Comparison of ENCODE assay signal across 22 mouse cellular contexts in genomic region chr6:86543869-86544268, GRCm38 (mm10). TPM values are rescaled to one million over a fixed set of nuclear protein-coding genes. Genes with fewer than 3 reads are reported as not detected.
DNase-seq lines count a peak whose midpoint lies in the region; ATAC-seq and TF ChIP-seq lines count a peak whose summit lies in the region.
"Had no signal": no experiment of that assay in that cellular context is flagged by ENCODE, and none has a peak within 500 bp of the region (broad histone marks: within the 10 kb centered on the region; RNA-seq: fewer than 3 reads in every experiment).

No protein-coding gene starts in this region.

- H3K4me2 ChIP-seq in liver, embryonic 12.5 days: no peak overlapping the region
- no peak overlapping the region for H3K4me2 ChIP-seq in liver, embryonic 11.5 days
- H3K4me2 ChIP-seq in CH12.LX (ENCODE audit: insufficient read depth, low read depth, poor library complexity, severe bottlenecking): no peak overlapping the region
- H3K4me2 ChIP-seq: embryonic facial prominence, embryonic 12.5 days; forebrain, embryonic 13.5 days; forebrain, embryonic 15.5 days had no signal

- peaks cover 58% of the 10 kb centered on the region for H3K36me3 ChIP-seq in liver, embryonic 12.5 days
- H3K36me3 ChIP-seq in liver, embryonic 11.5 days (ENCODE audit: control insufficient read depth, insufficient read depth, low read length): peaks cover 12% of the 10 kb centered on the region; the same call in 1 of the 2 replicates
- H3K36me3 ChIP-seq in CH12.LX (replicated peaks in 1 of 2; ENCODE audit: control insufficient read depth in 1 of 2, insufficient read depth in 1 of 2, low read length in 1 of 2) (peaks cover 24 to 54% of the 10 kb centered on the region in 2 experiments), ES-E14 (ENCODE audit: control insufficient read depth, insufficient read depth, low read length, poor library complexity, severe bottlenecking) (peaks cover 6% of the 10 kb centered on the region)

- DNase-seq in liver, embryonic 11.5 days (ENCODE audit: low spot score): no peak
- DNase-seq in CH12.LX (ENCODE audit: extremely low read depth) (no peak), ES-E14 (ENCODE audit: low read depth, low spot score) (no peak), adipocyte (ENCODE audit: low spot score) (peak; percentile 75)
- DNase-seq in heart, adult 8-10 months (ENCODE audit: low spot score): no peak
- DNase-seq in thymus, postnatal 14 days: no peak
- DNase-seq: adrenal gland, adult 8-10 months; adrenal gland, postnatal 14 days; adrenal gland, postnatal 36 days; cerebellum, adult 11-12 months; cerebellum, adult 2 months; cerebellum, adult 9-10 months; cerebellum, postnatal 10 days; cerebellum, postnatal 25 days; forebrain, postnatal 0 days had no signal

- no peak for TF ChIP-seq POLR2A in CH12.LX (IDR thresholded peaks at IDR 0.05; ENCODE audit: low read depth, low read length)

- TF ChIP-seq RAD21 in CH12.LX (IDR thresholded peaks at IDR 0.05; ENCODE audit: low read depth, low read length): no peak

- no peak for TF ChIP-seq CTCF in CH12.LX (conservative IDR thresholded peaks at IDR 0.05 in 1 of 2, IDR thresholded peaks at IDR 0.05 in 1 of 2; ENCODE audit: low read depth in 2 of 2, low read length in 2 of 2)

- no peak for ATAC-seq in liver, embryonic 12.5 days
- ATAC-seq in liver, embryonic 11.5 days (replicated peaks; ENCODE audit: low FRiP score): no peak
- ATAC-seq: activated CD4-positive, CD25-positive, alpha-beta regulatory T cell, adult 4 months; forebrain, embryonic 13.5 days; forebrain, embryonic 15.5 days; forebrain, postnatal 0 days; Patski had no signal

- H3K4me3 ChIP-seq in liver, embryonic 12.5 days: no peak overlapping the region
- no peak overlapping the region for H3K4me3 ChIP-seq in liver, embryonic 11.5 days (ENCODE audit: low read depth, low read length)
- H3K4me3 ChIP-seq in CH12.LX (replicated peaks in 1 of 3; ENCODE audit: low read depth in 2 of 3, low read length in 2 of 3, poor library complexity in 1 of 3): no peak overlapping the region
- no peak overlapping the region for H3K4me3 ChIP-seq in ES-E14 (ENCODE audit: insufficient read depth in 1 of 2, low read depth in 1 of 2, low read length in 2 of 2, poor library complexity in 1 of 2, severe bottlenecking in 1 of 2)
- H3K4me3 ChIP-seq: embryonic facial prominence, embryonic 10.5 days; embryonic facial prominence, embryonic 12.5 days; forebrain, embryonic 13.5 days; forebrain, embryonic 15.5 days had no signal

- TF ChIP-seq EP300 in CH12.LX (IDR thresholded peaks at IDR 0.05; ENCODE audit: low read length): no peak

- peak overlapping the region; percentile 36; the same call in 1 of the 2 replicates for H3K27ac ChIP-seq in liver, embryonic 12.5 days
- H3K27ac ChIP-seq in liver, embryonic 11.5 days (ENCODE audit: low read depth, low read length): no peak overlapping the region
- no peak overlapping the region for H3K27ac ChIP-seq in CH12.LX (ENCODE audit: insufficient read depth, low read depth)
- H3K27ac ChIP-seq in ES-E14 (ENCODE audit: insufficient read depth, low read depth, low read length, poor library complexity, severe bottlenecking): no peak overlapping the region
- H3K27ac ChIP-seq: embryonic facial prominence, embryonic 10.5 days; embryonic facial prominence, embryonic 12.5 days; forebrain, embryonic 13.5 days; forebrain, embryonic 15.5 days had no signal

- no peak overlapping the region for H3K9ac ChIP-seq in liver, embryonic 12.5 days
- H3K9ac ChIP-seq in liver, embryonic 11.5 days (ENCODE audit: low read depth, low read length): no peak overlapping the region
- no peak overlapping the region for H3K9ac ChIP-seq in CH12.LX (ENCODE audit: insufficient read depth, low read depth)
- H3K9ac ChIP-seq in ES-E14 (ENCODE audit: insufficient read depth, low read depth, low read length, poor library complexity, severe bottlenecking): no peak overlapping the region
- H3K9ac ChIP-seq: embryonic facial prominence, embryonic 12.5 days; forebrain, embryonic 13.5 days; forebrain, embryonic 15.5 days; forebrain, postnatal 0 days had no signal

- in situ Hi-C loops in CH12.LX (cut with MboI; ENCODE audit: low pct_ligation_motif_present, low pct_unique_long_range_greater_than_20kb, low sequenced_read_pairs) (no loop called here), ES-E14 (cut with MboI; ENCODE audit: low sequenced_read_pairs in 2 of 2, unreplicated experiment in 2 of 2) (loop anchor here in 1 of 2 experiments (10.0 kb wide), 1 partner anchor 131 kb away; no protein-coding TSS in a partner anchor)

- 85% methylated on average over 3 of the region's 3 CpGs for WGBS in liver, embryonic 12.5 days (ENCODE audit: insufficient replicate concordance)
- 78% methylated on average over 3 of the region's 3 CpGs for WGBS in liver, embryonic 11.5 days

- H3K4me1 ChIP-seq in liver, embryonic 12.5 days: peaks cover 30% of the 10 kb centered on the region
- H3K4me1 ChIP-seq in liver, embryonic 11.5 days (replicated peaks; ENCODE audit: control insufficient read depth, insufficient read depth, low read length): peaks cover 12% of the 10 kb centered on the region
- H3K4me1 ChIP-seq in CH12.LX (ENCODE audit: control insufficient read depth in 1 of 2, insufficient read depth in 2 of 2) (peaks cover 0 to 22% of the 10 kb centered on the region in 2 experiments; a peak in 2 of 4 replicates), ES-E14 (ENCODE audit: control insufficient read depth in 2 of 2, insufficient read depth in 2 of 2, low read length in 2 of 2, poor library complexity in 1 of 2) (no peaks in the 10 kb centered on the region)
- H3K4me1 ChIP-seq: embryonic facial prominence, embryonic 10.5 days; embryonic facial prominence, embryonic 12.5 days; forebrain, embryonic 13.5 days; forebrain, embryonic 15.5 days had no signal

- H3K79me2 ChIP-seq in CH12.LX (replicated peaks; ENCODE audit: control insufficient read depth, extremely low read depth, insufficient read depth, poor library complexity, severe bottlenecking): no peaks in the 10 kb centered on the region

- H3K27me3 ChIP-seq in liver, embryonic 12.5 days (replicated peaks): no peaks in the 10 kb centered on the region
- H3K27me3 ChIP-seq in liver, embryonic 11.5 days (replicated peaks; ENCODE audit: control insufficient read depth, insufficient read depth, low read length): no peaks in the 10 kb centered on the region
- no peaks in the 10 kb centered on the region for H3K27me3 ChIP-seq in CH12.LX (replicated peaks)
- H3K27me3 ChIP-seq: embryonic facial prominence, embryonic 12.5 days; forebrain, embryonic 13.5 days; forebrain, embryonic 15.5 days; Patski had no signal

- no peaks in the 10 kb centered on the region for H3K9me3 ChIP-seq in liver, embryonic 12.5 days (replicated peaks)
- H3K9me3 ChIP-seq in liver, embryonic 11.5 days (ENCODE audit: control insufficient read depth, low read length): no peaks in the 10 kb centered on the region
- H3K9me3 ChIP-seq in CH12.LX (replicated peaks; ENCODE audit: low read length): peaks cover 2% of the 10 kb centered on the region
- H3K9me3 ChIP-seq in ES-E14 (ENCODE audit: control insufficient read depth, insufficient read depth, low read depth, low read length): no peaks in the 10 kb centered on the region
- H3K9me3 ChIP-seq: embryonic facial prominence, embryonic 10.5 days; embryonic facial prominence, embryonic 12.5 days; forebrain, embryonic 13.5 days; forebrain, embryonic 15.5 days had no signal

- dilution Hi-C loops in CH12.LX (cut with MboI; ENCODE audit: extremely low pct_ligation_motif_present, extremely low pct_unique_long_range_greater_than_20kb, low sequenced_read_pairs): no loop called here

TF ChIP-seq in CH12.LX, 34 proteins besides CTCF, POLR2A, EP300 and RAD21:
- TF ChIP-seq MAFK (IDR thresholded peaks at IDR 0.05; ENCODE audit: insufficient replicate concordance, low read length): peak; percentile 82
- no peak for TF ChIP-seq GABPA (IDR thresholded peaks at IDR 0.05; ENCODE audit: insufficient replicate concordance, low read depth, low read length)

TF ChIP-seq in ES-E14, 5 proteins besides CTCF, POLR2A, EP300 and RAD21:
- peak; percentile 78 for TF ChIP-seq MAFK (IDR thresholded peaks at IDR 0.05; ENCODE audit: insufficient read depth, low read depth, low read length)
- no peak for TF ChIP-seq CHD2 (IDR thresholded peaks at IDR 0.05; ENCODE audit: low read depth, low read length)

RNA-seq across cellular contexts. Expression of gene Pcbp1, which starts 17.7 kb away (rescaled TPM):
- 465 and 466 TPM in 2 replicates for polyA plus RNA-seq in liver, embryonic 12.5 days (2016; fragmentation: Nextera tagmentation; extraction: Ambion mirVana)
- 543 and 554 TPM in 2 replicates for polyA plus RNA-seq in liver, embryonic 11.5 days (2014; fragmentation: Nextera tagmentation; extraction: Ambion mirVana)
- total RNA-seq in CH12.LX (2012; rRNA removed) (68.9 and 81.2 TPM in 2 replicates), CH12.LX (2014; rRNA removed) (47.3 and 73.0 TPM in 2 replicates), ES-E14 (2012; rRNA removed) (68.4 and 102 TPM in 2 replicates)
- polyA plus RNA-seq in CH12.LX (2012; ENCODE audit: insufficient read length, low read depth): 318 and 337 TPM in 2 replicates
- 100 to 1,000 TPM; 157 to 166 (median 162) TPM for total RNA-seq in heart, adult 8-10 months (2022)
